ENCODE assay signal across 8 mouse cellular contexts in the genomic region with DNA sequence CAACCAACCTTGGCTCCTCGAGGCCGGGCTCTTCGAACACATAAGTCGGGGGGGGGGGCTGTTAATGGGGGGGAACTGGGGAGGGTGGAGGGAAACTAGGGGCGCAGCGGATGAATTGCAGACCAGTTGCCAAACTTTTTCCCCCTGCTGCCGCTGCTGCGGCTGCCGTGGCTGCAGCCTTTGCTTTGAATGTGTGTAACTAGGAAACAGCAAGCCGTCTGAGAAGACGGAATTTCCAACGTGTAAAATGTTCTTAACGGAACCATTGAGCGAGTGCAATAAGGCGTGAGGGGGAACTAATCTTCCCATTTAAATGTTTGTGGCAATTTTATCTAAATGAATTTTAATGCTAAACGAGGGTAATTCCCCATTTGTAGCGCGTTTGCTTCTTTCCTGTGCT.
DNase-seq lines count a peak whose midpoint lies in the region; ATAC-seq and TF ChIP-seq lines count a peak whose summit lies in the region.

No protein-coding gene starts in this region.

- peak overlapping the region; percentile 39 for H3K4me3 ChIP-seq in left cerebral cortex, adult 2 months
- peak overlapping the region; percentile 60 for H3K4me3 ChIP-seq in embryonic facial prominence, embryonic 10.5 days
- H3K4me3 ChIP-seq in hindbrain, embryonic 14.5 days (replicated peaks; ENCODE audit: low read length): peak overlapping the region; percentile 36
- H3K4me3 ChIP-seq in lung, embryonic 16.5 days (ENCODE audit: low read length): peak overlapping the region; percentile 56

- H3K27ac ChIP-seq in left cerebral cortex, adult 2 months: no peak overlapping the region
- H3K27ac ChIP-seq in embryonic facial prominence, embryonic 10.5 days (replicated peaks): peak overlapping the region; percentile 89
- peak overlapping the region; percentile 94 for H3K27ac ChIP-seq in hindbrain, embryonic 14.5 days
- peak overlapping the region; percentile 89 for H3K27ac ChIP-seq in lung, embryonic 16.5 days (ENCODE audit: low read length)

- H3K36me3 ChIP-seq in embryonic facial prominence, embryonic 10.5 days (replicated peaks): 0 out of 2 replicates have a peak, but pooled peaks cover 5% of the 10 kb centered on the region
- H3K36me3 ChIP-seq in hindbrain, embryonic 14.5 days (replicated peaks; ENCODE audit: control insufficient read depth, insufficient read depth): peaks cover 2% of the 10 kb centered on the region; the same call in 1 of the 2 replicates
- H3K36me3 ChIP-seq in lung, embryonic 16.5 days (ENCODE audit: control insufficient read depth, insufficient read depth, low read length): no peaks in the 10 kb centered on the region

- peak overlapping the region; percentile 83 for H3K4me2 ChIP-seq in hindbrain, embryonic 14.5 days (replicated peaks)
- H3K4me2 ChIP-seq in lung, embryonic 16.5 days (ENCODE audit: low read depth, low read length): peak overlapping the region; percentile 87

- H3K27me3 ChIP-seq in embryonic facial prominence, embryonic 10.5 days (replicated peaks; ENCODE audit: low read depth, poor library complexity, severe bottlenecking): peaks cover 39% of the 10 kb centered on the region
- no peaks in the 10 kb centered on the region for H3K27me3 ChIP-seq in hindbrain, embryonic 14.5 days (ENCODE audit: control insufficient read depth, insufficient read depth, low read length)
- H3K27me3 ChIP-seq in lung, embryonic 16.5 days (ENCODE audit: control insufficient read depth, insufficient read depth, low read depth, low read length): peaks cover 9% of the 10 kb centered on the region

- H3K9ac ChIP-seq in hindbrain, embryonic 14.5 days: peak overlapping the region; percentile 67
- peak overlapping the region; percentile 63 for H3K9ac ChIP-seq in lung, embryonic 16.5 days (ENCODE audit: low read length)

- intact Hi-C loops in left cerebral cortex, adult 2 months (cut with DNase I): loop anchor here (5.0 to 10.0 kb wide), 5 partner anchors 644 to 1593 kb away; no protein-coding TSS in a partner anchor

- peak; percentile 25; the same call in 1 of the 2 replicates for ATAC-seq in hindbrain, embryonic 14.5 days (ENCODE audit: low FRiP score)
- peak; percentile 29 for ATAC-seq in lung, embryonic 16.5 days (ENCODE audit: low read depth)

- under 1% methylated on average over 18 of the region's 18 CpGs for whole genome bisulfite sequencing in embryonic facial prominence, embryonic 10.5 days
- under 1% methylated on average over 18 of the region's 18 CpGs for WGBS in hindbrain, embryonic 14.5 days
- WGBS in lung, embryonic 16.5 days: under 1% methylated on average over 18 of the region's 18 CpGs

- peaks cover 68% of the 10 kb centered on the region for H3K4me1 ChIP-seq in embryonic facial prominence, embryonic 10.5 days
- H3K4me1 ChIP-seq in hindbrain, embryonic 14.5 days (replicated peaks; ENCODE audit: control insufficient read depth, insufficient read depth, low read length): peaks cover 78% of the 10 kb centered on the region
- H3K4me1 ChIP-seq in lung, embryonic 16.5 days (replicated peaks; ENCODE audit: control insufficient read depth, insufficient read depth, low read length): peaks cover 16% of the 10 kb centered on the region

- DNase-seq in left cerebral cortex, adult 2 months (ENCODE audit: extremely low spot score in 1 of 2, low spot score in 2 of 2): peak in 1 of 2 experiments; percentile 11
- no peak for DNase-seq in left cerebral cortex, adult 9 months (ENCODE audit: low spot score in 2 of 2)
- DNase-seq in NIH3T3 (ENCODE audit: low read depth): peak; percentile 74
- DNase-seq in embryonic facial prominence, embryonic 10.5 days (ENCODE audit: low spot score): no peak
- peak; percentile 76 for DNase-seq in hindbrain, embryonic 14.5 days (ENCODE audit: low spot score)
- DNase-seq in ovary, adult 18-20 months (ENCODE audit: low spot score): no peak
- no peak for DNase-seq in gastrocnemius, postnatal 25 days

- no peaks in the 10 kb centered on the region for H3K9me3 ChIP-seq in embryonic facial prominence, embryonic 10.5 days
- no peaks in the 10 kb centered on the region for H3K9me3 ChIP-seq in hindbrain, embryonic 14.5 days (ENCODE audit: control insufficient read depth, low read length)
- H3K9me3 ChIP-seq in lung, embryonic 16.5 days (ENCODE audit: control insufficient read depth, low read length): no peaks in the 10 kb centered on the region

- TF ChIP-seq CTCF in left cerebral cortex, adult 2 months (IDR thresholded peaks at IDR 0.05): no peak

Comparison
In these comparisons a context has a peak if more than half of its experiments do, and no peak if none do; other contexts are left out.
1. DNase-seq: peak in NIH3T3 (single experiment) and hindbrain, embryonic 14.5 days (single experiment); none in left cerebral cortex, adult 9 months (0 of 2), embryonic facial prominence, embryonic 10.5 days (single experiment), ovary, adult 18-20 months (single experiment) and gastrocnemius, postnatal 25 days (single experiment).
2. Peak in every context shown above with its lines, with median percentiles within 50 percentile points of each other: H3K4me3 ChIP-seq.